Mouse (Mus musculus): Measurements from ENCODE around the gene Cstf1. TPM values are rescaled to one million over a fixed set of nuclear protein-coding genes. Genes with fewer than 3 reads are reported as not detected.

Gene Cstf1
- 21.8 and 25.5 TPM in 2 replicates for polyA plus RNA-seq (2012; rRNA removed)

DNA sequence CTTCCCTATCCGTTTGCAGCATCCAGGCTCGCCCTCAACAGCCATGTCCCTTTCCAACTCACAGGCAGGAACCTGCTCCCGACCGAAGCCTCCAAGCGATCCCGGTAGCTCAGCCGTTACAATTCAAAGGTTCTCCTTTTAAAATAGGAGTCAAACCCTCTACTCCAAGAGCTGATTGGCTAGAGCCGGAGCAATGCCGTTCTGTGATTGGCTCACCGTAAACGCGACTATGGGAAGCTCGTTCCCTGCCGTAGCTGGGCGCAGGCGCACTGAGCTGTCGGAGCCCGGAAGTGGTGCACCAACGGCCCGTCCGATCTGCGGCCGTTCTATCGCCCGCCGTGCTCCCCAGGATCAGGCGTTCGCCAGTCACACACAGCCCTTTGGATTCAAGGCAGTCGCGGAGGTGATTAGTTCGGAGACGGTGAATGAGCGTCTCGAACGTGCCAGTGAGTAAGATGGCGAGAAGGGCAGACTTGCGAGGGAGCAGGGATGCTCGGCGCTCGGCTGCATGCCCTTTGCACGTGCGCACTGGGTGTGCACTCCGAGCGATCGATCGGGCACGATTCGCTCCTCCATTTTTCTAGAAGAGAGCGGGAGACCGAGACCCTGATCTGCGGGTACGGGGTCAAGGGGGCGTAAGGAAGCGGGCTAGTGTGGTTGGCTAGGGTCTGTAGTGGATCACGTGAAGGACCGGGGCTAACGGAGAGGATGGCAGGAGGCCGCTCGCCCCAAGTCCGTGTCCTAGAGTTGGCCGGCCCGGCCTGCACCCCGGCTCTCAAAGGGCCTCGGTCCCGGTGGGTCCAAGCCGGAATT is at the start of gene Cstf1, which contains the start of gene Aurka:
Gene Cstf1 (plus strand): TSS at position 271 of the 813 bp plus-strand sequence.
Gene Aurka (minus strand): TSS at position 125 of the 813 bp plus-strand sequence.

DNA sequence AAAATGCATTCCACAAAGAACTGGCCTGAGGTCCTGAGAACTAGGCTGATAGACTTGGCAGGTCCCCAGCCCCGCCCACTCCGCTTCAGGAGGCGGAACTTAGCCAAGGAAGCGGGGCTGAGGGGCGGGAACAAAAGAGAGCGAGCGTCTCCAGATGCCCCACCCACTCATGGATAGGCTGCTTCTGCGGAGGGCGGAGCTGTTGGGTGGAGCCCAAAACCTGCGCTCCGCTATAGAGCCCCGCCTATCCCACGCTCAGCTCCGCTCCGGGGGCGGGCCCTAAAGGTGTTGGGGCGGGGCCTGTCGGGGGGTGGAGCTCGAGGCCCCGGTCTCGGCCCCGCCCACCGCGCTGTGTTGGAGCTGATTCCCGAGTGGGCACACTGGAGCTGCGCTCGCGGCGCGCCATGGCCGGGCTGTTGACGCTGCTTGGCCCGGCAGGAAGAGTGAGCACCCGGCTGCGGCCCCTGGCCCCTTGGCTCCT is 25.2 kb upstream of the Cstf1 start, which contains the start of gene Fam210b:
Gene Fam210b (plus strand): TSS at position 308 of the 481 bp plus-strand sequence.

DNA sequence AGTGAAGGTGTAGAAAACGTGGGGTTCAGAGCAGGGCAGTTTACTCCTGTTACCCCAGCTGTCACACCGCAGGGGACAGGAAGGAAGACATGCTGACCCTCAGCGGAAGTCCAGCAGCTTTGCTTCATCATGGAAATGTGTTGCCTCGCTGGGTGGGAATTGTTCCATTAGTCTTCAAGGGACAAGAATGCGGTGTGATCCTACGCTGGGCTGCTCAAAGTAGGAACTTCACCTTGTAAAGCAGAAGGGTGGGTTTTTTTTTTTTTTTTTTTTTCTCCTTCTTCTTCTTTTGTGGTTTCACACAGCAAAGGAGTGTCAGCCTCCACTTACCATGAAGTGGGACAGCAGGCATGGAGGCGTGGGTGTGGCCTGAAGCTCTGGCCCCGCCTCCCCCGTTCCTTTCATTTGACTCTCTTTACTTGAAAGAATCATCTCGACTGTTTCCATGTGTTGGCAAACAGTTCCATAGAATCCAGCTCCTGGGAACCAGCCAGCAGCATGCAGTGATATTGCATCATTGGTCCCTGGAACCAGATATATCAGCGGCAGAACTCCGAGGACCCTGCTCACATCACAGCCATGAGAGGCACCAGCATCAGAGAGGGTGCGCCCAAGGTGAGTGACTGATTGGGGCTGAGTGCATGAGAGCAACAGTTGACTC is 23.0 kb downstream of the Cstf1 start, which contains the start of gene Cass4:
Gene Cass4 (plus strand): TSS at position 404 of the 661 bp plus-strand sequence.

Other genes with a start within 250 kb of the Cstf1 start
- gene Mc3r, start 122.2 kb upstream of the Cstf1 start, polyA plus RNA-seq (2012; rRNA removed) = not detected in 2 replicates
- gene Fam210b, start 25.1 kb upstream of the Cstf1 start, polyA plus RNA-seq (2012; rRNA removed) = 49.8 and 64.5 TPM in 2 replicates
- 62.5 and 69.6 TPM in 2 replicates for gene Aurka, start 146 bp upstream of the Cstf1 start, polyA plus RNA-seq (2012; rRNA removed)
- gene Cass4, start 23.1 kb downstream of the Cstf1 start, polyA plus RNA-seq (2012; rRNA removed) = 0.40 TPM in 2 replicates
- gene Rtf2, start 69.9 kb downstream of the Cstf1 start, polyA plus RNA-seq (2012; rRNA removed) = 20.2 and 24.2 TPM in 2 replicates
- not detected in 2 replicates for gene Gcnt7, start 87.9 kb downstream of the Cstf1 start, polyA plus RNA-seq (2012; rRNA removed)
- gene Fam209, start 101.8 kb downstream of the Cstf1 start, polyA plus RNA-seq (2012; rRNA removed) = 0.17 TPM in 1 of 2 replicates, not detected in the other
- gene Tfap2c, start 178.9 kb downstream of the Cstf1 start, polyA plus RNA-seq (2012; rRNA removed) = 0.01 and 0.03 TPM in 2 replicates

Measured in liver, embryonic 14 days (tissue).